Mouse (Mus musculus) thymus, postnatal 0 days (tissue): ENCODE results near the gene Gm10570. TPM values are rescaled to one million over a fixed set of nuclear protein-coding genes. Genes with fewer than 3 reads are reported as not detected.
A peak's percentile ranks its signal among the peaks of the same experiment; 100 is the strongest.

Source experiments
- DNase-seq: peaks from one replicate; pipeline ENCODE4 v3.0.0-alpha.2; 2015; ENCODE audit warnings: low spot score
- polyA plus RNA-seq: library from polyadenylated mRNA; unstranded; fragments of >200 nt; fragmentation: Nextera tagmentation; extraction: Ambion mirVana; gene quantifications from 2 replicates; pipeline ENCODE4 v1.2.1, GENCODE M21; 2015

The Gm10570 gene
- polyA plus RNA-seq: not detected in 2 replicates

GRCm38 (mm10) chr4:130308231-130309081 is at the start of gene Gm10570, which contains the start of gene Fabp3:
TSS of gene Gm10570 (minus strand) at chr4:130308674.
TSS of gene Fabp3 (plus strand) at chr4:130308595.
- no peak for DNase-seq

DNA sequence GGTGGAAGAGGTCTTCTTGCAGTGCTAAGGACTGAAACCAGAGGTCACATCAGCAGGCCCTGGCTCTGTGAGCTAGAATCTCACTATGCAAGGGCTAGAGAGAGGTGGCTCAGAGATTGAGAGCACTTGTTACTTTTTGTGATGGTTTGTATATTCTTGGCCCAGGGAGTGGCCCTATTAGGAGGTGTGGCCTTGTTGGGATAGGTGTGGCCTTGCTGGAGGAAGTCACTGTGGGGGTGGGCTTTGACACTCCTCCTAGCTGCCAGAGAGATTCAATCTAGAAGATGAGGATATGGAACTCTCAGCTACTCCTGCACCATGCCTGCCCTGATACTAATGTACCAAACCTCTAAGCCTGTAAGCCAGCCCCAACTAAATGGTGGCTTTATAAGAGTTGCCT is 49.5 kb upstream of the Gm10570 start:
- no peak for DNase-seq

GRCm38 (mm10) chr4:130352588-130352987 is 44.1 kb upstream of the Gm10570 start:
- DNase-seq: no peak

DNA sequence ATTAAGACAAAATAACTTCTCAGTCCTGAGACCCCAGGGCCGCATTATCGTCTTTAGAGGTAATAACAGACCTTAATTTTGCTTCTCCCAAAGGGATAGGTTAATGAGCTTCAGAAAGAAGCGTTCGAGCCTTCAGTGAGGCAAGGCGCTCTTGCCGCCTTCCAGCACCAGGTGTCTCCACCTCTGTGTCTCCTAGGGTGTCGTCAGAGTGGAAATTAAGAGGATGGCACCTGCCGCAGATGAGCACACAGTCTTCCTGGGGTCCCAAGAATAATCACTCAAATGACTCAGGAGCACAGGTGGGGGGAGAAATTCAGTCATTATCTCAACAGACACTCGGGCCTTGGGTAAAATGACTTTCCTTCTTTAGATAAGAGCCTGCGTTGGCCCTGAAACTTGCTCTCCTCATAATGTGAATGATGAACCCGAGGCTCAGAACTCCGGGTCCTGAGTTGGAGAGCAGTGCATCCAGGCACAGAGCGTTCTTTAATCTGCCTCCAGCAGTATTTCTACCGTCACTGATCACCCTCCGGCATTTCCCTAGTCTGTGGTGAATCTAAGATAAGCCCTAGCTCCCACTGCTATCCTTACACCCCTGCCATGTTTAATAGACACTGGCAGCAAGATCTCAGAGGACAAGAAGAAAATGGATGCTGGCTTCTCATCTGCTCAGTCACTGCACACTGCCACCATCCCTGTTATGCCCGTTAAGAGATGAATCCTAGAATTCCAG is 42.4 kb upstream of the Gm10570 start:
- no peak for DNase-seq

DNA sequence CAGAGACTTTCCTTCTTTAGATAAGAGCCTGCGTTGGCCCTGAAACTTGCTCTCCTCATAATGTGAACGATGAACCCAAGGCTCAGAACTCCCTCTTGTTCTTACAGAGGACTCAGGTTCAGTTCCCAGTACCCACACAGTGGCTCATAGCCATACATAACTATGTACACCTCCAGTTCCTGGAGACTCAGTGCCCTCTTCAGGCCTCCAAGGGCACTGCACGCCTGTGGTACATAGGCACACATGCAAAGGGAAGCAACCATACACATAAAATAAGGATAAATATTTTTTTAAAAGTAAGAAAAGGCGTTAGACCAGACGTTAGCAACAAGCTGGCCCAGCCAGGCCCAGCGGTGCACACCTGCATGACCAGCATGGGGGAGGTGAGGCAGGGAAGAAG is 41.2 kb upstream of the Gm10570 start:
- DNase-seq: no peak

DNA sequence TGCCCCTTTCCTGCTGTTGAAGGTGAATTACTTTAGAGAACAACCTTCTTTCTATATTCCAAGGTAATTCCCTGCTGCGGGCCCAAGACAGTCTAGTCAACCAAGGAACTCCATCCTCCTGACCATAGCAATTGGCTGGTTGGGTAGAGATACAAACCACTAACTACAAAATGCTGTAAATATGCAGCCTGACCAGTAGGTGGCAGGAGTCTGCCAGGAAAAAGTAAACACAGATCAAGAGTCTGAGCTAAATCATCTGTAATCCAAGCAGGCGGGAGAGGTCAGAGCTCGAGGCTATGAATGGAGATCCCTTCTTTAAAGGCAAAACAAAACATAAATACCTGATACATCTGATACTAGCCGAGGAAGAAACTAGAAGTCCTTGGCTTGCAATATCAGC is 33.2 kb upstream of the Gm10570 start:
- peak; percentile 56 for DNase-seq

DNA sequence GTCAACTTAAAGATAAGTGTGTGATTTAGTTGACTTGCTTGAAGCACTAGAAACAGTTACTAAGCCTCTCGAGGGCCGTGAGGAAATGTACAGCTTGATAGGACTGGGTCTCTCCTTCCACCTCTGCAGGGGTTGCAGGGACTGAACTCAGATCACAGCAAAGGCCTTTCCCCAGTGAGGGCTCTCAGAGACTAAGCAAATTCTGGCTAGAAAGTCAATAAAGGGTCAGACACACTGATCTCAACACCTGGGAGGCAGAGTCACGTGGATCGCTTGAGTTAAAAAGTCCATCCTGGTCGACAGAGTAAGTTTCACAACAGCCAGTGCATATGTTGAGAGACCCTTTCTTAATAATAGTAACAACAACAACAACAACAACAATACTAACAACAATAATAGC is 27.4 kb upstream of the Gm10570 start:
- DNase-seq: no peak

DNA sequence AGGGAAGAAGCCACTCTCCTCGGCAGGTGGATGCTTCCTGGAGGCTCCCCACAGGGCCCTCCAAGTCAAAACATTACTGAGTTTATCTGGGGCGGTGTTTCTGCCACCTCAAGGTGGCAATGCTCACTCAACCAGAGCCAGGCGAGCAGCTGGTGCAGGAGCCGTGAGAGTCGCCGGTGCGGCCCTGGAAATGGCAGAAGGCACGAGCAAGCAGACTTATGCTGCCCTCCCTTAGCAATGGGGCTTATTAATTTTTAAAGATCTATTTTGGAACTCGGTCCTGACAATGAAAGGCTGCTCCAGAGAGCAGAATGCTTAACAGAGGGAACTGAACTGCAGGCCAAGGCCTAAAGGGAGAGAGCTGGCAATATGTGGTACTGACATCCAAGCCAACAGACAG is 18.9 kb upstream of the Gm10570 start:
- DNase-seq: no peak

- DNase-seq: no peak
These were observed 17.0 kb upstream of the Gm10570 start for GRCm38 (mm10) chr4:130325446-130325845.

- no peak for DNase-seq
These were observed 15.1 kb upstream of the Gm10570 start for GRCm38 (mm10) chr4:130323607-130324006.

- no peak for DNase-seq
These were observed 14.7 kb upstream of the Gm10570 start for GRCm38 (mm10) chr4:130323165-130323564.

DNA sequence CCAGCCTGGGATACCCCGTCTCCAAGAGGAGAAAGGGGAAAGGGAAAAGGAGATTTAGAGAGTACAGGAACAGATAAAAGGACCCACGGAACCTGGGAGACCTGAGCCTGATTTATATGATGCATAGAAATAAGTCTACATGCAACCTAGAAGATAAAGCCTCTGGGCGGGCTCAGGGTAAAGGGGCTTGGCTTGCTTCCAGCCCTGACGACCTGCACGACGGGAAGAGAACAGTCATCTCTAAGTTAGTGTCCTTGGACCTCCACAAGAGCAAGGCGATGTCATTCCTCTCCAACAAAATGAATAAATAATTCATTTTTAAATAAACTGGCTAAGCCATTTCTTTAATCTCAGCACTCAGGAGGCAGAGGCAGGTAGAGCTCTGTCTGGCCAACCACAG is 14.1 kb upstream of the Gm10570 start:
- no peak for DNase-seq

DNA sequence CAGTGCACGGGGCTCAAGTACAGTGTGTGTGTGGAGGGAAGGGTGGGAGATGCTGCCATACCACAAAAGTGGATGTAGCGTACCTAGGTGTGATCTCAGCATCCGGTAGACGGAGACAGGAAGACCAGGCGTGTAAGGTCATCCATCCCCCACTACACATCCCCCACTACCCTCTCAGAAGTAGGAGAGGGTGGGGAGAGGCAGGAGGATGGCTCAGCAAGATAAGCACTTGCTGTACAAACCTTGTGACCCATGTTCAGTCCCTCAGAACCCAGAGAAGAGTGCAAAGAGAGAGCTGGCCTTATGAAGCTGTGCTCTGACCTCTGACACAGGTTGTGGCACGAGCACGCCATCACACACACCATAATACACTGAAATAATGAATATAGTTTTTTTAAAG is 13.2 kb upstream of the Gm10570 start:
- no peak for DNase-seq

GRCm38 (mm10) chr4:130319564-130319963 is 11.1 kb upstream of the Gm10570 start:
- no peak for DNase-seq

DNA sequence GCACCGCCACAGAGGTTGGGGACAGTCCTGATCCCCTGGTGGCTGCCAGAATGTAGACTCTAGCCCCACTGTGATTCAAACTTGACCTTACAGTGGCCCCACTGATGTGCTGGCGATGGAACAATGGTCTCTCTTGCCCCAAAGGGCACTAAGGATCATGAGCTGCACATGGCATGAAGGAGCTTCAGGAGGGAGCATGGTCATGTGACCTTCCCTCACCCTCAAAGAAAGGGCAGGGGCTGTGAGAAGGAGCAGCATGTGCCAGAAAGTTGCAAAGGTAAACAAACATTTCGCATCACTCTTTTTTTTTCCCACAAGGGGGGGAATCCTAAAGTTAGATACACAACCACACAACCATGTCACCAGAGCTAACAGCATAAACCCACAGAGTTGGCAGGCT is 9.6 kb upstream of the Gm10570 start:
- DNase-seq: no peak

DNA sequence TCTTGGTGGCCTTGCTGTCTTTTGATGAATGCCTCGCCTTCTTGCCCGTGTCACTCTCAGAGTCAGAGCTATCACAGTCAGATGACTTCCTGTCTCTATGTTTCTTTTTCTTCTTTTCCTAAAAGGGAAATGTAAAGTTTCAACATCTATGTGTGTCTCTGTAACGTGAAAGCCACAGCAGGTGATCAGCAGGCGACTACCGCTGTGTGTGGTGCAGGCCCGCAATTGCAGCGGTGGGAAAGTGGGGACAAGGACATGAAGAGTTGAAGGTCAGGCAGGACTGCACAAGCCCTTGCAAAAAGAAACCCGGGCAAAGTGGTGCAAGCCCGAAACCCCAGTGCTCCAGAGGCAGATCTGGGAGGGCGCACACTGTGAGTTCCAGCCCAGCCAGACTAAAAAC is 8.2 kb upstream of the Gm10570 start:
- DNase-seq: no peak

- no peak for DNase-seq
These were observed 7.5 kb upstream of the Gm10570 start for GRCm38 (mm10) chr4:130315771-130316527.

GRCm38 (mm10) chr4:130313552-130313951 is 5.1 kb upstream of the Gm10570 start:
- DNase-seq: no peak

DNA sequence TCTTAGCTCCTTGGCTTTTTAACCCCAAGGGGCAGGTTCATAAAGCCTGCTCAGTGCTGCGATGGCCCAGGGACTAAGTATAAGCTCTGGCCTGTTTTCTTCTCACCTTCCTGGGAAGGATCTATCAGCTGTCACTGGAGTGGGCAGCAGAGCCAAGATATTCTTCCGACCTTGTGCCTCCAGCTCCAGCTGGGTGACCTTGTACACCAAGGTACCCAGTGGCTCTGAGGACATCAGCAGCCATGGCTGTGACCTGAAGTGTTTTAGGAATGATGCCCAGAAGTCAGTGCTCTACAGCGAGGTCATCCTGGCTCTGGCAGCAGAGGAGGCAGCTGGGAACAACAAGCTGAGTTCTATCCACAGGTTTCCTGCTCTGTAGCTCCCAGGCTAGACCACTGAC is 4.1 kb upstream of the Gm10570 start:
- DNase-seq: no peak

DNA sequence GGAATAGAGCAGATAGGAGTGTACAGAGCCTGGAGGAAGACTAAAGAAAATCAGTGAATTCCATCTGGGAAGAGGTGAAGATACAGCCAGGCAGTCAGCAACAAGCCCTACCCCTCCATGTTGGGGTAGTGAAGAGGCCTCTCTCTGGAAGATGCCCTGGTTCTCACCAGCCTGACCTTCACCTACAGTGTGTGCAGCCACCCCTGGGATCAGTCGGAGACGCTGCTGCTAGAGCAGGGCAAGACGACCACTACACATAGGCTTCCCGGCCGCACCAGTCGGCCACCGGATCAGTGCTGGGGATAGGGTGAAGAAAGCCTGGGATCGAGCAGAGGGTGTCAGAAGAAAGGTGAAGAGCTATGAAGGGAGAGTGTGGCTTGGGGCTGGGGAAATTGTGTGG is 780 bp upstream of the Gm10570 start:
- no peak for DNase-seq

- DNase-seq: no peak
These were observed 633 bp downstream of the Gm10570 start for GRCm38 (mm10) chr4:130307851-130308230.
